Mouse (Mus musculus) erythroblast, embryonic 14.5 days (primary cell): ENCODE measurements around the gene Ccdc157. TPM values are rescaled to one million over a fixed set of nuclear protein-coding genes. Genes with fewer than 3 reads are reported as not detected.

ENCODE experiments used
- H3K27me3 ChIP-seq: 2 replicates; pipeline ENCODE4 v1.6.1; 2012; ENCODE audit warnings: inconsistent platforms; ENCODE audit not compliant: control insufficient read depth
- H3K36me3 ChIP-seq: 2 replicates; pipeline ENCODE4 v1.6.1; 2012; ENCODE audit warnings: mild to moderate bottlenecking, inconsistent platforms; ENCODE audit not compliant: control insufficient read depth
- H3K4me1 ChIP-seq: 2 replicates; pipeline ENCODE4 v1.6.1; 2012; ENCODE audit warnings: inconsistent platforms; ENCODE audit not compliant: control insufficient read depth
- H3K4me3 ChIP-seq: replicated peaks from 2 replicates; pipeline ENCODE3; 2012; ENCODE audit warnings: moderate library complexity, mild to moderate bottlenecking, inconsistent platforms
- H3K9me3 ChIP-seq: 2 replicates; pipeline ENCODE4 v1.6.1; 2012; ENCODE audit warnings: low read length, inconsistent platforms, mixed read lengths; ENCODE audit not compliant: control insufficient read depth
- GATA1 ChIP-seq: IDR thresholded peaks from 2 replicates; pipeline ENCODE4 v1.6.1; 2012; ENCODE audit warnings: low read length, inconsistent platforms, mixed read lengths
- TAL1 ChIP-seq: IDR thresholded peaks from 3 replicates; pipeline ENCODE4 v1.6.1; 2012; ENCODE audit warnings: low read length, inconsistent platforms, mixed read lengths
- polyA plus RNA-seq: library from polyadenylated mRNA; stranded (reverse); fragments of >175 nt; gene quantifications from 2 replicates; pipeline ENCODE4 v1.2.3, GENCODE M21; 2012

Gene Ccdc157
- polyA plus RNA-seq, 1 experiment: 0.10 TPM

- peaks cover 16% of the 10 kb centered on the region for H3K36me3 ChIP-seq
- H3K4me3 ChIP-seq: no peak overlapping the region
Measured at GRCm38 (mm10) chr11:4201981-4202700, 42.0 kb upstream of the Ccdc157 start.

GRCm38 (mm10) chr11:4197691-4198090 lies 37.6 kb upstream of the Ccdc157 start:
- peaks cover 2% of the 10 kb centered on the region; the same call in 1 of the 2 replicates for H3K4me1 ChIP-seq
- TF ChIP-seq GATA1: no peak
- TF ChIP-seq TAL1: no peak
- peaks cover 2% of the 10 kb centered on the region; the same call in 1 of the 2 replicates for H3K36me3 ChIP-seq
- no peaks in the 10 kb centered on the region for H3K9me3 ChIP-seq
- no peaks in the 10 kb centered on the region for H3K27me3 ChIP-seq
- no peak overlapping the region for H3K4me3 ChIP-seq

More at GRCm38 (mm10) chr11:4201981-4202700, 42.0 kb upstream of the Ccdc157 start:
- H3K27me3 ChIP-seq: no peaks in the 10 kb centered on the region
- H3K9me3 ChIP-seq: no peaks in the 10 kb centered on the region
- TF ChIP-seq TAL1: no peak
- no peak for TF ChIP-seq GATA1
- peaks cover 7% of the 10 kb centered on the region for H3K4me1 ChIP-seq

- H3K4me1 ChIP-seq: peaks cover 2% of the 10 kb centered on the region; the same call in 1 of the 2 replicates
- TF ChIP-seq GATA1: no peak
- TF ChIP-seq TAL1: no peak
- no peaks in the 10 kb centered on the region for H3K9me3 ChIP-seq
- H3K4me3 ChIP-seq: no peak overlapping the region
- peaks cover 2% of the 10 kb centered on the region for H3K36me3 ChIP-seq
- no peaks in the 10 kb centered on the region for H3K27me3 ChIP-seq
Measured at GRCm38 (mm10) chr11:4196636-4197035, 36.5 kb upstream of the Ccdc157 start.

- Histone ChIP-seq H3K9me3 (no peaks in the 10 kb centered on the region), H3K36me3 (peaks cover 2% of the 10 kb centered on the region), H3K4me1 (peaks cover 5% of the 10 kb centered on the region), H3K4me3 (no peak overlapping the region), H3K27me3 (no peaks in the 10 kb centered on the region)
- TF ChIP-seq GATA1 (no peak), TAL1 (no peak)
Measured at GRCm38 (mm10) chr11:4195597-4196031, 35.5 kb upstream of the Ccdc157 start.

- Histone ChIP-seq H3K4me1 (peaks cover 5% of the 10 kb centered on the region), H3K9me3 (no peaks in the 10 kb centered on the region), H3K4me3 (no peak overlapping the region), H3K27me3 (no peaks in the 10 kb centered on the region), H3K36me3 (peaks cover 2% of the 10 kb centered on the region)
- TF ChIP-seq GATA1: no peak
Measured at GRCm38 (mm10) chr11:4193420-4193819, 33.3 kb upstream of the Ccdc157 start.

GRCm38 (mm10) chr11:4192757-4193156 lies 32.7 kb upstream of the Ccdc157 start:
- Histone ChIP-seq H3K4me3 (no peak overlapping the region), H3K36me3 (peaks cover 2% of the 10 kb centered on the region), H3K4me1 (peaks cover 8% of the 10 kb centered on the region), H3K27me3 (no peaks in the 10 kb centered on the region), H3K9me3 (no peaks in the 10 kb centered on the region)
- TF ChIP-seq TAL1 (no peak), GATA1 (no peak)

GRCm38 (mm10) chr11:4190677-4191076 lies 30.6 kb upstream of the Ccdc157 start:
- Histone ChIP-seq H3K4me1 (peaks cover 20% of the 10 kb centered on the region), H3K36me3 (no peaks in the 10 kb centered on the region; the same call in none of the 2 replicates), H3K4me3 (no peak overlapping the region), H3K9me3 (no peaks in the 10 kb centered on the region), H3K27me3 (no peaks in the 10 kb centered on the region)
- no peak for TF ChIP-seq TAL1
- no peak for TF ChIP-seq GATA1

GRCm38 (mm10) chr11:4189182-4189581 lies 29.1 kb upstream of the Ccdc157 start:
- Histone ChIP-seq H3K4me1 (peaks cover 20% of the 10 kb centered on the region), H3K36me3 (peaks cover under 1% of the 10 kb centered on the region), H3K4me3 (no peak overlapping the region), H3K27me3 (no peaks in the 10 kb centered on the region), H3K9me3 (no peaks in the 10 kb centered on the region)
- no peak for TF ChIP-seq TAL1
- TF ChIP-seq GATA1: no peak

GRCm38 (mm10) chr11:4187318-4187700 lies 27.2 kb upstream of the Ccdc157 start:
- Histone ChIP-seq H3K27me3 (no peaks in the 10 kb centered on the region), H3K36me3 (peaks cover 18% of the 10 kb centered on the region), H3K4me3 (peak overlapping the region; percentile 82), H3K9me3 (no peaks in the 10 kb centered on the region), H3K4me1 (peaks cover 20% of the 10 kb centered on the region)
- TF ChIP-seq GATA1 (no peak), TAL1 (no peak)
